Mouse (Mus musculus) layer of hippocampus, adult 2 months (tissue): Measurements from ENCODE around the gene Eva1b. TPM values are rescaled to one million over a fixed set of nuclear protein-coding genes. Genes with fewer than 3 reads are reported as not detected.

ENCODE experiments used
- DNase-seq, 2 experiments: peaks; one replicate each; pipeline ENCODE4 v3.0.0; 2022; ENCODE audit warnings: low spot score in 2 of 2
- H3K27ac ChIP-seq: fragments of 200-600 bp; 2 replicates; pipeline ENCODE4 v1.8.1; 2022
- H3K4me3 ChIP-seq: fragments of 200-600 bp; 2 replicates; pipeline ENCODE4 v1.8.1; 2022; ENCODE audit warnings: mild to moderate bottlenecking
- CTCF ChIP-seq: fragments of 200-600 bp; conservative IDR thresholded peaks from 2 replicates; pipeline ENCODE4 v1.8.1; 2022; ENCODE audit warnings: antibody characterized with exemption, mild to moderate bottlenecking, moderate library complexity
- total RNA-seq, 2 experiments: library from RNA; stranded (reverse); gene quantifications; 2 replicates each; pipeline ENCODE4 v1.2.3; 2021

Gene Eva1b
- total RNA-seq, 2 experiments from 2014 or later: 3.3 to 3.6 TPM

GRCm38 (mm10) chr4:126150949-126151320 lies 3.4 kb downstream of the Eva1b start:
- no peak overlapping the region for H3K4me3 ChIP-seq
- H3K27ac ChIP-seq: no peak overlapping the region
- no peak for TF ChIP-seq CTCF
- DNase-seq: no peak

- no peak for TF ChIP-seq CTCF
- no peak for DNase-seq
- no peak overlapping the region for H3K27ac ChIP-seq
Observed at GRCm38 (mm10) chr4:126151701-126152440, 4.3 kb downstream of the Eva1b start.

GRCm38 (mm10) chr4:126152864-126153263 lies 5.3 kb downstream of the Eva1b start:
- no peak for DNase-seq
- TF ChIP-seq CTCF: no peak
- Histone ChIP-seq H3K4me3 (no peak overlapping the region), H3K27ac (no peak overlapping the region)

More at GRCm38 (mm10) chr4:126151701-126152440, 4.3 kb downstream of the Eva1b start:
- no peak overlapping the region for H3K4me3 ChIP-seq

- DNase-seq: no peak
- no peak overlapping the region for H3K27ac ChIP-seq
- no peak for TF ChIP-seq CTCF
- H3K4me3 ChIP-seq: no peak overlapping the region
Observed at GRCm38 (mm10) chr4:126155183-126155582, 7.6 kb downstream of the Eva1b start.

GRCm38 (mm10) chr4:126155869-126156268 lies 8.3 kb downstream of the Eva1b start:
- Histone ChIP-seq H3K4me3 (no peak overlapping the region), H3K27ac (no peak overlapping the region)
- TF ChIP-seq CTCF: no peak
- DNase-seq: no peak

- Histone ChIP-seq H3K4me3 (no peak overlapping the region), H3K27ac (no peak overlapping the region)
- DNase-seq: no peak
- peak; percentile 80 for TF ChIP-seq CTCF
Observed at GRCm38 (mm10) chr4:126156617-126157016, 9.1 kb downstream of the Eva1b start.

GRCm38 (mm10) chr4:126157562-126157961 lies 10.0 kb downstream of the Eva1b start:
- TF ChIP-seq CTCF: peak; percentile 52
- no peak overlapping the region for H3K4me3 ChIP-seq
- DNase-seq: no peak
- H3K27ac ChIP-seq: no peak overlapping the region

- no peak overlapping the region for H3K4me3 ChIP-seq
- no peak for TF ChIP-seq CTCF
- no peak for DNase-seq
Observed at GRCm38 (mm10) chr4:126159455-126159854, 11.9 kb downstream of the Eva1b start.

GRCm38 (mm10) chr4:126160981-126161380 lies 13.4 kb downstream of the Eva1b start:
- TF ChIP-seq CTCF: no peak
- no peak overlapping the region for H3K4me3 ChIP-seq
- no peak overlapping the region for H3K27ac ChIP-seq
- no peak for DNase-seq

More at GRCm38 (mm10) chr4:126159455-126159854, 11.9 kb downstream of the Eva1b start:
- no peak overlapping the region for H3K27ac ChIP-seq

- Histone ChIP-seq H3K4me3 (no peak overlapping the region), H3K27ac (no peak overlapping the region)
- DNase-seq: no peak
- no peak for TF ChIP-seq CTCF
Observed at GRCm38 (mm10) chr4:126161456-126161855, 13.9 kb downstream of the Eva1b start.

GRCm38 (mm10) chr4:126161986-126162385 lies 14.4 kb downstream of the Eva1b start:
- TF ChIP-seq CTCF: no peak
- no peak for DNase-seq
- no peak overlapping the region; the same call in 1 of the 2 replicates for H3K27ac ChIP-seq
- peak overlapping the region; percentile 83; the same call in 1 of the 2 replicates for H3K4me3 ChIP-seq

GRCm38 (mm10) chr4:126162544-126163066 lies 15.1 kb downstream of the Eva1b start:
- DNase-seq: peak; percentile 76 to 87
- peak overlapping the region; percentile 86 for H3K27ac ChIP-seq
- H3K4me3 ChIP-seq: peak overlapping the region; percentile 83
- no peak for TF ChIP-seq CTCF

- H3K4me3 ChIP-seq: peak within 1 kb of the TSS; percentile 83
- TF ChIP-seq CTCF: no peak
- no peak for DNase-seq
- peak within 1 kb of the TSS; percentile 86 for H3K27ac ChIP-seq
Observed at GRCm38 (mm10) chr4:126163067-126163659, 15.6 kb downstream of the Eva1b start, which contains the start of gene Sh3d21. Sh3d21 (minus strand) TSS chr4:126163491.
